In the genomic region with DNA sequence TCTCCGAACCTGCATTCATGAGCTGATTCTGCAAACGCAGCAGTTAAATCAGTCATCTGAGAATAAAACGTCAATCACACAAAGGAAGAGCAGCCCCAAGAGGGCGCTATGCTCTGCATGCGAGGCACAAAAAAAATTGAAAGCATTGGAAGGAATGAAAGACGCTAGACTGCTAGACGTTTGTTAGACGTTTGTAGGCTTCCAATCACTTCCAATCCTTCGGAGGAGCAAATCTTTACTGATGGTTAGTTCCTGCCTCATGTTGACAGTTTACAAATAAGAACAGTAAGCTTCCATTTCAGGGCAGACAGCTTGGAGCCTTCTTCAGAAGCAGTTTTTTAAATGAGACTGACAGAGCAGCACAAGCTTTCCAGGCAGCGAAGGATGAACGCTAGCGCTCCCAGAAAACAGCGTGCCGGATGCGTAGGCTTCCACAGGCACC, we compare ENCODE assay signal across 9 mouse cellular contexts.
DNase-seq lines count a peak whose midpoint lies in the region; ATAC-seq lines count a peak whose summit lies in the region.
"Had no signal": no experiment of that assay in that cellular context is flagged by ENCODE, and none has a peak within 500 bp of the region (broad histone marks: within the 10 kb centered on the region; RNA-seq: fewer than 3 reads in every experiment).

No protein-coding gene starts in this region.

- H3K4me3 ChIP-seq in forebrain, embryonic 13.5 days = no peak overlapping the region
- H3K4me3 ChIP-seq in forebrain, embryonic 10.5 days = no peak overlapping the region
- H3K4me3 ChIP-seq in midbrain, embryonic 13.5 days (replicated peaks) = 0 out of 2 replicates have a peak overlapping the region, but pooled peaks have one; percentile 5

- no peaks in the 10 kb centered on the region for H3K9me3 ChIP-seq in forebrain, embryonic 13.5 days (replicated peaks)
- H3K9me3 ChIP-seq in forebrain, embryonic 10.5 days = no peaks in the 10 kb centered on the region
- H3K9me3 ChIP-seq in midbrain, embryonic 13.5 days = no peaks in the 10 kb centered on the region
- H3K9me3 ChIP-seq: G1E had no signal

- 39% methylated on average over 15 of the region's 15 CpGs for WGBS in forebrain, embryonic 13.5 days
- WGBS in forebrain, embryonic 10.5 days = 46% methylated on average over 15 of the region's 15 CpGs
- WGBS in midbrain, embryonic 13.5 days = 39% methylated on average over 15 of the region's 15 CpGs

- ATAC-seq in forebrain, embryonic 13.5 days = 0 out of 2 replicates have a peak, but pooled peaks have one; percentile 45
- ATAC-seq in frontal cortex, adult (ENCODE audit: low TSS enrichment) = peak; percentile 79
- ATAC-seq in midbrain, embryonic 13.5 days = no peak
- no peak for ATAC-seq in megakaryocyte, adult 5-6 weeks (ENCODE audit: poor library complexity, severe bottlenecking)

- no peaks in the 10 kb centered on the region for H3K36me3 ChIP-seq in forebrain, embryonic 13.5 days (ENCODE audit: poor library complexity, severe bottlenecking)
- H3K36me3 ChIP-seq in forebrain, embryonic 10.5 days (replicated peaks) = no peaks in the 10 kb centered on the region
- no peaks in the 10 kb centered on the region for H3K36me3 ChIP-seq in midbrain, embryonic 13.5 days
- H3K36me3 ChIP-seq: G1E had no signal

- H3K4me1 ChIP-seq in forebrain, embryonic 13.5 days = no peaks in the 10 kb centered on the region
- no peaks in the 10 kb centered on the region for H3K4me1 ChIP-seq in forebrain, embryonic 10.5 days
- no peaks in the 10 kb centered on the region for H3K4me1 ChIP-seq in midbrain, embryonic 13.5 days (replicated peaks)

- no peak overlapping the region for H3K9ac ChIP-seq in forebrain, embryonic 13.5 days
- no peak overlapping the region for H3K9ac ChIP-seq in midbrain, embryonic 13.5 days (replicated peaks)

- H3K27me3 ChIP-seq in forebrain, embryonic 13.5 days = no peaks in the 10 kb centered on the region
- H3K27me3 ChIP-seq in forebrain, embryonic 10.5 days (ENCODE audit: poor library complexity, severe bottlenecking) = no peaks in the 10 kb centered on the region
- H3K27me3 ChIP-seq in midbrain, embryonic 13.5 days = no peaks in the 10 kb centered on the region

- peak overlapping the region; percentile 9; the same call in 1 of the 2 replicates for H3K4me2 ChIP-seq in forebrain, embryonic 13.5 days
- peak overlapping the region; percentile 36; the same call in 1 of the 2 replicates for H3K4me2 ChIP-seq in midbrain, embryonic 13.5 days (replicated peaks)

- DNase-seq in forebrain, embryonic 10.5 days (ENCODE audit: extremely low spot score, low spot score) = no peak
- DNase-seq in NIH3T3 (ENCODE audit: low read depth) = peak; percentile 7
- peak; percentile 29 to 67 for DNase-seq in kidney, postnatal 36 days
- no peak for DNase-seq in cerebellum, adult 9-10 months

- no peak overlapping the region for H3K27ac ChIP-seq in forebrain, embryonic 13.5 days
- no peak overlapping the region for H3K27ac ChIP-seq in forebrain, embryonic 10.5 days
- no peak overlapping the region; the same call in 1 of the 2 replicates for H3K27ac ChIP-seq in midbrain, embryonic 13.5 days

Comparison
In these comparisons a context has a peak if more than half of its experiments do, and no peak if none do; other contexts are left out.
1. ATAC-seq: peak in forebrain, embryonic 13.5 days (single experiment) and frontal cortex, adult (single experiment); none in midbrain, embryonic 13.5 days (single experiment) and megakaryocyte, adult 5-6 weeks (single experiment).
2. DNase-seq: peak in NIH3T3 (single experiment) and kidney, postnatal 36 days (2 of 2); none in forebrain, embryonic 10.5 days (single experiment) and cerebellum, adult 9-10 months (single experiment).